Mouse (Mus musculus): ENCODE measurements around the gene Tmtc4. TPM values are rescaled to one million over a fixed set of nuclear protein-coding genes. Genes with fewer than 3 reads are reported as not detected.

Gene Tmtc4
- total and polyA plus RNA-seq, 2 experiments from 2014 or later, result 9.3 to 17.2 TPM

GRCm38 (mm10) chr14:122902884-122903283, 81.0 kb downstream of the Tmtc4 start:
- H3K36me3 ChIP-seq (replicated peaks; ENCODE audit: control insufficient read depth, insufficient read depth, low read length), result no peaks in the 10 kb centered on the region; the same call in 1 of the 2 replicates
- peak overlapping the region; percentile 22 for H3K27ac ChIP-seq (ENCODE audit: low read depth)
- H3K4me3 ChIP-seq (ENCODE audit: low read depth, low read length), result no peak overlapping the region
- H3K4me1 ChIP-seq (ENCODE audit: control insufficient read depth, insufficient read depth), result peaks cover 11% of the 10 kb centered on the region; the same call in 1 of the 2 replicates
- H3K9me3 ChIP-seq (replicated peaks; ENCODE audit: control insufficient read depth, low read length), result no peaks in the 10 kb centered on the region
- DNase-seq (ENCODE audit: low spot score) (peak; percentile 86), ATAC-seq (ENCODE audit: insufficient read depth, low read depth) (peak; percentile 98)
- no peaks in the 10 kb centered on the region for H3K27me3 ChIP-seq (ENCODE audit: control insufficient read depth, insufficient read depth, low read length)
- WGBS, result 24% methylated on average over 4 of the region's 4 CpGs
- no peak overlapping the region for H3K9ac ChIP-seq (replicated peaks; ENCODE audit: low read depth, low read length)
- H3K4me2 ChIP-seq (ENCODE audit: low read depth, low read length), result no peak overlapping the region
- TF ChIP-seq EP300 (IDR thresholded peaks at IDR 0.05; ENCODE audit: low read depth) (no peak; the same call in 1 of the 2 replicates), CTCF (IDR thresholded peaks at IDR 0.05; ENCODE audit: low read depth) (peak; percentile 68)

- no peaks in the 10 kb centered on the region for H3K36me3 ChIP-seq (replicated peaks; ENCODE audit: control insufficient read depth, insufficient read depth, low read length)
- no peaks in the 10 kb centered on the region for H3K27me3 ChIP-seq (ENCODE audit: control insufficient read depth, insufficient read depth, low read length)
- no peak for ATAC-seq (ENCODE audit: insufficient read depth, low read depth)
- peaks cover 11% of the 10 kb centered on the region; the same call in 1 of the 2 replicates for H3K4me1 ChIP-seq (ENCODE audit: control insufficient read depth, insufficient read depth)
- no peak for DNase-seq (ENCODE audit: low spot score)
- H3K9ac ChIP-seq (replicated peaks; ENCODE audit: low read depth, low read length), result no peak overlapping the region
- no peak overlapping the region for H3K4me3 ChIP-seq (ENCODE audit: low read depth, low read length)
- TF ChIP-seq CTCF (IDR thresholded peaks at IDR 0.05; ENCODE audit: low read depth) (no peak), EP300 (IDR thresholded peaks at IDR 0.05; ENCODE audit: low read depth) (no peak)
- no peak overlapping the region for H3K4me2 ChIP-seq (ENCODE audit: low read depth, low read length)
- 0 out of 2 replicates have a peak overlapping the region, but pooled peaks have one; percentile 9 for H3K27ac ChIP-seq (ENCODE audit: low read depth)
- 33% methylated on average over 2 of the region's 2 CpGs for WGBS
- no peaks in the 10 kb centered on the region for H3K9me3 ChIP-seq (replicated peaks; ENCODE audit: control insufficient read depth, low read length)
Measured at GRCm38 (mm10) chr14:122902136-122902535, 81.7 kb downstream of the Tmtc4 start.

- Histone ChIP-seq H3K9me3 (replicated peaks; ENCODE audit: control insufficient read depth, low read length) (no peaks in the 10 kb centered on the region), H3K36me3 (replicated peaks; ENCODE audit: control insufficient read depth, insufficient read depth, low read length) (no peaks in the 10 kb centered on the region), H3K27me3 (ENCODE audit: control insufficient read depth, insufficient read depth, low read length) (no peaks in the 10 kb centered on the region), H3K9ac (replicated peaks; ENCODE audit: low read depth, low read length) (no peak overlapping the region), H3K4me2 (ENCODE audit: low read depth, low read length) (no peak overlapping the region), H3K4me1 (ENCODE audit: control insufficient read depth, insufficient read depth) (peaks cover 11% of the 10 kb centered on the region; the same call in 1 of the 2 replicates), H3K27ac (ENCODE audit: low read depth) (no peak overlapping the region), H3K4me3 (ENCODE audit: low read depth, low read length) (no peak overlapping the region)
- ATAC-seq (ENCODE audit: insufficient read depth, low read depth) (no peak), DNase-seq (ENCODE audit: low spot score) (no peak)
- no peak for TF ChIP-seq EP300 (IDR thresholded peaks at IDR 0.05; ENCODE audit: low read depth)
- no peak for TF ChIP-seq CTCF (IDR thresholded peaks at IDR 0.05; ENCODE audit: low read depth)
- WGBS, result 83% methylated on average over 2 of the region's 2 CpGs
Measured at GRCm38 (mm10) chr14:122901715-122902114, 82.1 kb downstream of the Tmtc4 start.

GRCm38 (mm10) chr14:122901177-122901576, 82.7 kb downstream of the Tmtc4 start:
- Histone ChIP-seq H3K27me3 (ENCODE audit: control insufficient read depth, insufficient read depth, low read length) (no peaks in the 10 kb centered on the region), H3K9me3 (replicated peaks; ENCODE audit: control insufficient read depth, low read length) (no peaks in the 10 kb centered on the region), H3K4me3 (ENCODE audit: low read depth, low read length) (no peak overlapping the region), H3K27ac (ENCODE audit: low read depth) (no peak overlapping the region), H3K4me2 (ENCODE audit: low read depth, low read length) (no peak overlapping the region), H3K4me1 (ENCODE audit: control insufficient read depth, insufficient read depth) (peaks cover 11% of the 10 kb centered on the region; the same call in 1 of the 2 replicates), H3K9ac (replicated peaks; ENCODE audit: low read depth, low read length) (no peak overlapping the region), H3K36me3 (replicated peaks; ENCODE audit: control insufficient read depth, insufficient read depth, low read length) (no peaks in the 10 kb centered on the region)
- WGBS, result 85% methylated on average over 3 of the region's 3 CpGs
- DNase-seq (ENCODE audit: low spot score) (no peak), ATAC-seq (ENCODE audit: insufficient read depth, low read depth) (no peak)
- peak; percentile 18 for TF ChIP-seq CTCF (IDR thresholded peaks at IDR 0.05; ENCODE audit: low read depth)
- no peak for TF ChIP-seq EP300 (IDR thresholded peaks at IDR 0.05; ENCODE audit: low read depth)

GRCm38 (mm10) chr14:122900679-122901078, 83.2 kb downstream of the Tmtc4 start:
- ATAC-seq (ENCODE audit: insufficient read depth, low read depth) (no peak), DNase-seq (ENCODE audit: low spot score) (no peak)
- Histone ChIP-seq H3K4me1 (ENCODE audit: control insufficient read depth, insufficient read depth) (peaks cover 11% of the 10 kb centered on the region; the same call in 1 of the 2 replicates), H3K4me2 (ENCODE audit: low read depth, low read length) (no peak overlapping the region), H3K36me3 (replicated peaks; ENCODE audit: control insufficient read depth, insufficient read depth, low read length) (no peaks in the 10 kb centered on the region), H3K9me3 (replicated peaks; ENCODE audit: control insufficient read depth, low read length) (no peaks in the 10 kb centered on the region), H3K27ac (ENCODE audit: low read depth) (no peak overlapping the region), H3K27me3 (ENCODE audit: control insufficient read depth, insufficient read depth, low read length) (no peaks in the 10 kb centered on the region), H3K9ac (replicated peaks; ENCODE audit: low read depth, low read length) (no peak overlapping the region), H3K4me3 (ENCODE audit: low read depth, low read length) (no peak overlapping the region)
- TF ChIP-seq CTCF (IDR thresholded peaks at IDR 0.05; ENCODE audit: low read depth), result no peak
- no peak for TF ChIP-seq EP300 (IDR thresholded peaks at IDR 0.05; ENCODE audit: low read depth)

- 0 out of 2 replicates have a peak, but pooled peaks cover under 1% of the 10 kb centered on the region for H3K36me3 ChIP-seq (replicated peaks; ENCODE audit: control insufficient read depth, insufficient read depth, low read length)
- H3K9me3 ChIP-seq (replicated peaks; ENCODE audit: control insufficient read depth, low read length), result no peaks in the 10 kb centered on the region
- no peak overlapping the region for H3K4me2 ChIP-seq (ENCODE audit: low read depth, low read length)
- no peak overlapping the region for H3K27ac ChIP-seq (ENCODE audit: low read depth)
- TF ChIP-seq EP300 (IDR thresholded peaks at IDR 0.05; ENCODE audit: low read depth) (no peak), CTCF (IDR thresholded peaks at IDR 0.05; ENCODE audit: low read depth) (peak; percentile 5; the same call in 1 of the 2 replicates)
- H3K4me1 ChIP-seq (ENCODE audit: control insufficient read depth, insufficient read depth), result peaks cover 11% of the 10 kb centered on the region; the same call in 1 of the 2 replicates
- H3K4me3 ChIP-seq (ENCODE audit: low read depth, low read length), result no peak overlapping the region
- H3K9ac ChIP-seq (replicated peaks; ENCODE audit: low read depth, low read length), result no peak overlapping the region
- DNase-seq (ENCODE audit: low spot score), result no peak
- no peaks in the 10 kb centered on the region for H3K27me3 ChIP-seq (ENCODE audit: control insufficient read depth, insufficient read depth, low read length)
- ATAC-seq (ENCODE audit: insufficient read depth, low read depth), result no peak
Measured at GRCm38 (mm10) chr14:122898550-122898949, 85.3 kb downstream of the Tmtc4 start.

All from heart, postnatal 0 days (tissue).